Mouse (Mus musculus) hindbrain, embryonic 10.5 days (tissue): Measurements from ENCODE around the gene Nms. TPM values are rescaled to one million over a fixed set of nuclear protein-coding genes. Genes with fewer than 3 reads are reported as not detected.
A peak's percentile ranks its signal among the peaks of the same experiment; 100 is the strongest.

Source experiments
- DNase-seq: peaks from one replicate; pipeline ENCODE4 v3.0.0-alpha.2; 2017; ENCODE audit warnings: low spot score
- H3K27ac ChIP-seq: fragments of 300-500 bp; sonication (generic); 2 replicates; pipeline ENCODE4 v1.5.1; 2016; ENCODE audit warnings: mild to moderate bottlenecking, moderate library complexity
- H3K27me3 ChIP-seq: fragments of 300-500 bp; sonication (generic); 2 replicates; pipeline ENCODE4 v1.6.1; 2016; ENCODE audit warnings: mild to moderate bottlenecking; ENCODE audit not compliant: poor library complexity, insufficient read depth, severe bottlenecking
- H3K36me3 ChIP-seq: fragments of 300-500 bp; sonication (generic); 2 replicates; pipeline ENCODE4 v1.6.1; 2016; ENCODE audit warnings: mild to moderate bottlenecking, moderate library complexity
- H3K4me1 ChIP-seq: fragments of 300-500 bp; sonication (generic); replicated peaks from 2 replicates; pipeline ENCODE4 v1.6.1; 2016; ENCODE audit warnings: mild to moderate bottlenecking
- H3K4me3 ChIP-seq: fragments of 300-500 bp; sonication (generic); 2 replicates; pipeline ENCODE4 v1.5.1; 2016; ENCODE audit warnings: mild to moderate bottlenecking, moderate library complexity
- H3K9me3 ChIP-seq: fragments of 300-500 bp; sonication (generic); 2 replicates; pipeline ENCODE4 v1.6.1; 2016; ENCODE audit warnings: mild to moderate bottlenecking, moderate library complexity
- WGBS: fragments of 180-500 bp; shearing (Covaris S2); methylation state at CpG from one replicate; pipeline ENCODE4 v1.1.7; 2016; 5-methylcytosine and 5-hydroxymethylcytosine counted together
- polyA plus RNA-seq: library from polyadenylated mRNA; unstranded; fragments of >200 nt; fragmentation: Nextera tagmentation; extraction: Ambion mirVana; gene quantifications from 2 replicates; pipeline ENCODE4 v1.2.1, GENCODE M21; 2016

Nms gene
- polyA plus RNA-seq = 0.40 and 0.92 TPM in 2 replicates

GRCm38 (mm10) chr1:38938849-38939248 is at the start of gene Nms:
TSS of gene Nms (plus strand) at chr1:38939149.
- 79% methylated on average over 6 of the region's 6 CpGs for WGBS
- H3K4me1 ChIP-seq = no peaks in the 10 kb centered on the region
- H3K27me3 ChIP-seq = no peaks in the 10 kb centered on the region
- no peak within 1 kb of the TSS for H3K4me3 ChIP-seq
- no peaks in the 10 kb centered on the region for H3K36me3 ChIP-seq
- H3K9me3 ChIP-seq = no peaks in the 10 kb centered on the region
- H3K27ac ChIP-seq = no peak within 1 kb of the TSS
- no peak for DNase-seq

DNA sequence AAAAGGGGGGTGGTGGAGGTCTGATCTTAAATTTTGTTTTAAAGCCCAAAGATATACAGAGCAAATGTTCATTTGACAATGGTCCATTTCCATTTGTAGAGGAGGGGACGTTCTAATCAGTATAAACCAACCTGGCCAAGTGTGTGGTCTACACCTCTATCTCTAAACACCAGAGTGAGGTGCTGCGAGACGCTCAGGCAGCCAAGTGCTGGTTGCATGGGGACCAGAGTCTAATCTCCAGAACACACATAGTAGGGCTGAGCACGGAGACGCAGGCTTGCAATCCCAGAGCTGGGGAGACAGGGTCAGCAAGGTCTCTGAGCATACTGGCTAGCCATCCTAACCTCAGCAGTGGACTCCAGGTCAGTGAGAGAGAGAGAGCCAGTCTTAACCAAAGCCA is 47.5 kb upstream of the Nms start:
- Histone ChIP-seq H3K36me3 (peaks cover 20% of the 10 kb centered on the region; the same call in 1 of the 2 replicates), H3K27me3 (peaks cover 10% of the 10 kb centered on the region), H3K4me1 (peaks cover 23% of the 10 kb centered on the region), H3K9me3 (no peaks in the 10 kb centered on the region), H3K27ac (no peak overlapping the region), H3K4me3 (no peak overlapping the region)
- 92% methylated on average over 5 of the region's 5 CpGs for WGBS
- no peak for DNase-seq

DNA sequence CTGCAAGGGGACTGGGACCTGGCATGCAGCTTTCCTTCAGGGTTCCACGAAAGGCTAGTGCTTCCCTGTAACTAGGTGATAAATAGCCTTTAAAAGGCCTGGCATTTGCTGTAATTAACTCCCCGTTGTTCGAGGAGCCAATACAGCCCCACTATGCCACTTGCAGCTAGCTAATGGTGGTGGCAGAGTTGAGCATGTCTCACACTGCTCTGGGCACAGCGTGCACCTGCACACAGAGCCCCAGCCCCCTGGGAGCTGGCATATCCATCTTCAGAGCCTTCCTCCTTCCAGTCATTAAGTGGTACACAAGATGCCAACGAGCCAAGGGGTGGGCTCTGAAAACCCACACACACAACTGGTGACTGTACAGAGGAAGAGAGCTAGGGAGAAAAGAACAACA is 45.9 kb upstream of the Nms start:
- Histone ChIP-seq H3K27ac (peak overlapping the region; percentile 72), H3K27me3 (peaks cover 19% of the 10 kb centered on the region), H3K4me1 (peaks cover 27% of the 10 kb centered on the region), H3K4me3 (no peak overlapping the region), H3K36me3 (peaks cover 20% of the 10 kb centered on the region; the same call in 1 of the 2 replicates), H3K9me3 (no peaks in the 10 kb centered on the region)
- no peak for DNase-seq
- WGBS = 68% methylated on average over 5 of the region's 5 CpGs

- peak; percentile 82 for DNase-seq
- Histone ChIP-seq H3K36me3 (0 out of 2 replicates have a peak, but pooled peaks cover 8% of the 10 kb centered on the region), H3K27me3 (peaks cover 33% of the 10 kb centered on the region), H3K9me3 (no peaks in the 10 kb centered on the region), H3K27ac (peak within 1 kb of the TSS; percentile 91), H3K4me1 (peaks cover 32% of the 10 kb centered on the region), H3K4me3 (peak within 1 kb of the TSS; percentile 78)
- WGBS = under 1% methylated on average over 67 of the region's 67 CpGs
Observed at GRCm38 (mm10) chr1:38897431-38898248, 41.3 kb upstream of the Nms start, which contains the start of gene Chst10. TSS of gene Chst10 (minus strand) at chr1:38898161.

DNA sequence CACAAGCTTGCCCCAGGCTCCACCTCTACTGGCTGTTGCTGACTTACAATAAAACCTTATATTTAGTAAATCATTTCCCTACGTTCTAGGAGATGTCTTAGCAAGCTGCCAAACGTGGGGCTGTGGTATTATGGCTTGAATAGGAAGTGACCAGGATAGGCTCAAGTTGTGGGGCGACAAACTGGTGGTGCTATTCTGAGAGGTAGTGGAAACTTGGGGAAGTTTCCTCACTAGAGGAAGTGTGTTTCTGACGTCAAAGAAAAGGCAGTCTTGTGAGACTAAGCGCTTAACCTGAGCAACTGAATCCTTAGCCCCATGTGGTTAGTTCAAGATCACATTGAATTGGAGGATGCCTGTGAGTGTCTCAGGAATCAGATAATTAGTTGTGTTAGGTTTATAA is 36.4 kb upstream of the Nms start:
- no peak for DNase-seq
- H3K27ac ChIP-seq = no peak overlapping the region
- H3K36me3 ChIP-seq = no peaks in the 10 kb centered on the region
- peaks cover 14% of the 10 kb centered on the region for H3K27me3 ChIP-seq
- H3K4me1 ChIP-seq = peaks cover 10% of the 10 kb centered on the region; the same call in 1 of the 2 replicates
- no peaks in the 10 kb centered on the region for H3K9me3 ChIP-seq
- no peak overlapping the region for H3K4me3 ChIP-seq
- WGBS = 75% methylated on average over 5 of the region's 5 CpGs

DNA sequence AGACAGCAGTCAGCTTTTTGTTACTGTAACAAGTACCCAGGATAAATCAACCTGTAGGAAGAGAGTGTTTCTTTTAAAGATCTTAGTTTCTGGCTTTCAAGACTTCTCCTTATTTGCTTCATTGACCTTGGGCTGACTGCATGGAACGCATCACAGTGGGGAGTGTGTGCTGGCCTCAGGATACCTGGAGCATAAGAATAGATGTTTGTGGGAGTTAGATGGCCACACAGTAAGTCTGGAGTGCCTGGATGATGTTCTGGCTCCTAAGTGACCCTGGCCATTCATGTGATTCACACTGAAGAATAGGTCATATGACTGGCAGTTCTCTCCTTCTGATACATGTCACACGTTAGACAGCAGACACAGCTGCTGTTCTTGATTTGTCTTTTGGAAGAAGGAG is 35.0 kb upstream of the Nms start:
- peaks cover 8% of the 10 kb centered on the region for H3K27me3 ChIP-seq
- DNase-seq = no peak
- 76% methylated on average over 2 of the region's 2 CpGs for WGBS

GRCm38 (mm10) chr1:38928996-38929395 is 10.0 kb upstream of the Nms start:
- no peak for DNase-seq
- H3K4me1 ChIP-seq = no peaks in the 10 kb centered on the region
- H3K4me3 ChIP-seq = no peak overlapping the region
- 88% methylated on average over 4 of the region's 4 CpGs for WGBS
- no peaks in the 10 kb centered on the region for H3K36me3 ChIP-seq
- no peak overlapping the region for H3K27ac ChIP-seq
- no peaks in the 10 kb centered on the region for H3K27me3 ChIP-seq
- no peaks in the 10 kb centered on the region for H3K9me3 ChIP-seq

More for the DNA sequence above, 35.0 kb upstream of the Nms start:
- Histone ChIP-seq H3K4me1 (no peaks in the 10 kb centered on the region), H3K27ac (no peak overlapping the region), H3K36me3 (no peaks in the 10 kb centered on the region), H3K4me3 (no peak overlapping the region), H3K9me3 (no peaks in the 10 kb centered on the region)

GRCm38 (mm10) chr1:38929468-38929867 is 9.5 kb upstream of the Nms start:
- no peaks in the 10 kb centered on the region for H3K9me3 ChIP-seq
- no peak overlapping the region for H3K4me3 ChIP-seq
- 72% methylated on average over 4 of the region's 4 CpGs for WGBS
- H3K27me3 ChIP-seq = no peaks in the 10 kb centered on the region
- H3K36me3 ChIP-seq = no peaks in the 10 kb centered on the region
- H3K27ac ChIP-seq = no peak overlapping the region
- no peaks in the 10 kb centered on the region for H3K4me1 ChIP-seq
- DNase-seq = no peak

GRCm38 (mm10) chr1:38930767-38931166 is 8.2 kb upstream of the Nms start:
- Histone ChIP-seq H3K27ac (no peak overlapping the region), H3K27me3 (no peaks in the 10 kb centered on the region), H3K9me3 (no peaks in the 10 kb centered on the region), H3K4me1 (no peaks in the 10 kb centered on the region), H3K36me3 (no peaks in the 10 kb centered on the region), H3K4me3 (no peak overlapping the region)
- DNase-seq = no peak
- WGBS = 71% methylated on average over 8 of the region's 8 CpGs

GRCm38 (mm10) chr1:38934668-38935067 is 4.3 kb upstream of the Nms start:
- H3K36me3 ChIP-seq = no peaks in the 10 kb centered on the region
- no peaks in the 10 kb centered on the region for H3K9me3 ChIP-seq
- H3K4me1 ChIP-seq = no peaks in the 10 kb centered on the region
- H3K27me3 ChIP-seq = no peaks in the 10 kb centered on the region
- DNase-seq = peak; percentile 11
- H3K4me3 ChIP-seq = no peak overlapping the region
- 31% methylated on average over 5 of the region's 5 CpGs for WGBS
- no peak overlapping the region for H3K27ac ChIP-seq

- H3K4me1 ChIP-seq = no peaks in the 10 kb centered on the region
- H3K36me3 ChIP-seq = no peaks in the 10 kb centered on the region
- DNase-seq = peak; percentile 56
- no peak overlapping the region for H3K27ac ChIP-seq
- H3K9me3 ChIP-seq = no peaks in the 10 kb centered on the region
- 26% methylated on average over 6 of the region's 6 CpGs for WGBS
- no peaks in the 10 kb centered on the region for H3K27me3 ChIP-seq
- H3K4me3 ChIP-seq = no peak overlapping the region
Observed at GRCm38 (mm10) chr1:38936780-38937179, 2.2 kb upstream of the Nms start.

- Histone ChIP-seq H3K27ac (no peak overlapping the region), H3K27me3 (no peaks in the 10 kb centered on the region), H3K36me3 (no peaks in the 10 kb centered on the region), H3K4me1 (no peaks in the 10 kb centered on the region), H3K9me3 (no peaks in the 10 kb centered on the region), H3K4me3 (no peak overlapping the region)
- peak; percentile 36 for DNase-seq
- 4% methylated on average over 5 of the region's 5 CpGs for WGBS
Observed at GRCm38 (mm10) chr1:38939608-38940007, 659 bp downstream of the Nms start.

GRCm38 (mm10) chr1:38956457-38956856 is 17.5 kb downstream of the Nms start:
- Histone ChIP-seq H3K27ac (no peak overlapping the region), H3K9me3 (no peaks in the 10 kb centered on the region), H3K27me3 (no peaks in the 10 kb centered on the region), H3K4me3 (no peak overlapping the region), H3K4me1 (no peaks in the 10 kb centered on the region), H3K36me3 (no peaks in the 10 kb centered on the region)
- DNase-seq = no peak
- WGBS = 89% methylated on average over 3 of the region's 3 CpGs
